Mouse (Mus musculus): ENCODE measurements at regions not wholly inside any gene's neighbourhood (a gene's known extent, or its start where the extent isn't known, plus 50 kb on each side); places are given as distances from the start of the nearest gene placed in this dataset.
A peak's percentile ranks its signal among the peaks of the same experiment; 100 is the strongest.

DNA sequence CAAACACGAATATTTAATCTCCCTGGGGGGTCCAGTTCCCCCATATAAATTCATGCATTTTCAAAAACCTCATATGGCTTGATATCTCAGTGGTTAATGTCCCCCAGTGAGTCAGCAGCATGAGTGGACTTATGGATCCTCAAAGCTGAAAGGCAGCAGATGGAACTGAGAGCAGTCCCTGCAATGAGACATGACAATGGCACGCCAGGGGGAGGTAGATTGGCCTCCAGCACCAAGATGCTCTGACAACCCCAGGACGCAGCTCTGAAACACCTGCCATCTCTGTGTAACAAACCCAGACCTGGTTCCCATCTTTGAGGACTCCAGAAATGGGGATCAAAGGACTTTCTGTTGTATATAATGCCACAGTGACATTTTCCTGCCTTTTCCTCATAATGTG lies 210.6 kb upstream of the Lmcd1 start:
- Histone ChIP-seq H3K27ac (replicated peaks) (no peak overlapping the region), H3K27me3 (replicated peaks; ENCODE audit: low read depth, poor library complexity, severe bottlenecking) (no peaks in the 10 kb centered on the region), H3K36me3 (replicated peaks) (no peaks in the 10 kb centered on the region), H3K4me3 (no peak overlapping the region), H3K9me3 (no peaks in the 10 kb centered on the region), H3K4me1 (no peaks in the 10 kb centered on the region)
- WGBS = 75% methylated on average over 3 of the region's 3 CpGs
- no peak for DNase-seq (ENCODE audit: low spot score)

- no peak overlapping the region for H3K4me3 ChIP-seq
- H3K27me3 ChIP-seq (replicated peaks; ENCODE audit: low read depth, poor library complexity, severe bottlenecking) = no peaks in the 10 kb centered on the region
- no peaks in the 10 kb centered on the region for H3K4me1 ChIP-seq
- H3K9me3 ChIP-seq = no peaks in the 10 kb centered on the region
- no peak for DNase-seq (ENCODE audit: low spot score)
- 83% methylated on average over 3 of the region's 3 CpGs for WGBS
- H3K27ac ChIP-seq (replicated peaks) = no peak overlapping the region
- no peaks in the 10 kb centered on the region for H3K36me3 ChIP-seq (replicated peaks)
These were observed 183.0 kb upstream of the Lmcd1 start for GRCm38 (mm10) chr6:112090597-112090996.

DNA sequence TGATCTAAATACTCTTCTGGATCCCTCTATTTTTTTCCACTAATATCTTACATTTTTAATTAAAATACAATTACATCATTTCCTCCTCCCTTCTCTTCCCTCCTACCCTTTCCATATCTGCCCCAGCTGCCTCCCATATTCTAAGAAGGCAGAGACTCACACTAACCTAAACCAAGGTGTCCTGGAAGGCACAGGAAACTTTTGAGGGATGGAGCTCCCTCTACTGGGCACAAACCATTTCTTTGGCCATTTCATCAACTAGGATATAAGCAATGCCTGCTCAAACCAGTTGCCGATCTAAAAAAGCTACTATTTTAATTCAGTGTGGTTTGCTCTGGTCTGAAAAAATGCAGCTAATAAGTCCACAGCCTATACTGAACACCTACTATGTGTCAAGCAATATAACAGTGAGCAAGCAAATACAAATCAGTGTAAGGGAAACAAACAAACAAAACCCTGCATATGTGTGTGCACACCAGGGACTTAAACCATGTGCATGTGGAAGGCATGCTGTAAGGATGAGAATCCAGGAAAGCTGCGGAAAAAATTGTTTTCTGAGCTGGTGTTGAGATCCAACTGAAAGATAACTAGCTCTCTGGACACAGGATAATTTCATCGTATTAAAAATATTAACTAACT lies 182.3 kb upstream of the Lmcd1 start:
- Histone ChIP-seq H3K4me1 (no peaks in the 10 kb centered on the region), H3K9me3 (no peaks in the 10 kb centered on the region), H3K27ac (replicated peaks) (no peak overlapping the region), H3K36me3 (replicated peaks) (no peaks in the 10 kb centered on the region), H3K27me3 (replicated peaks; ENCODE audit: low read depth, poor library complexity, severe bottlenecking) (no peaks in the 10 kb centered on the region), H3K4me3 (no peak overlapping the region)
- peak; percentile 54 for DNase-seq (ENCODE audit: low spot score)
- WGBS = 55% methylated on average over 3 of the region's 3 CpGs

DNA sequence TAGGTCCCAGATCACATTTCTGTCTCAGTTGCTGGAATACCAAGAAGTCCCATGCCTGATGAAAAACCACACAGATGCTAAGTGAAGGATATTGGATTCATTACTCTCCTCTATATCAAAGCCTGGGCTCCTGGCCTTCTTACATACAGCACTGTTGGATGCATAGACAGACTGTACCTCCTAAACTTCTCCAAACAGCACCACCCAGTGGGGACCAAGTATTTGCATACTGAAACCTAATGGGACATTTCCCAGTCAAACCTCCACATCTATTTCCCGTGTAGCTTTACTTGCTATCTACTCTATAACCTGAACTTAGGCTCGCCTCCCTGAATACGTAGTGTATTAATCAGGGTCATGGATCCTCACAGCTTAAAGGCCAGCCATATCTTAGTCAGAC lies 180.3 kb upstream of the Lmcd1 start:
- DNase-seq (ENCODE audit: low spot score) = peak; percentile 10
- Histone ChIP-seq H3K36me3 (replicated peaks) (no peaks in the 10 kb centered on the region), H3K27me3 (replicated peaks; ENCODE audit: low read depth, poor library complexity, severe bottlenecking) (no peaks in the 10 kb centered on the region), H3K27ac (replicated peaks) (no peak overlapping the region), H3K9me3 (no peaks in the 10 kb centered on the region), H3K4me3 (no peak overlapping the region), H3K4me1 (no peaks in the 10 kb centered on the region)
- WGBS = 85% methylated on average over 3 of the region's 3 CpGs

GRCm38 (mm10) chr6:112097699-112098098 lies 175.9 kb upstream of the Lmcd1 start:
- H3K27me3 ChIP-seq (replicated peaks; ENCODE audit: low read depth, poor library complexity, severe bottlenecking) = no peaks in the 10 kb centered on the region
- no peaks in the 10 kb centered on the region for H3K4me1 ChIP-seq
- WGBS = 83% methylated on average over 3 of the region's 3 CpGs
- H3K9me3 ChIP-seq = no peaks in the 10 kb centered on the region
- H3K27ac ChIP-seq (replicated peaks) = no peak overlapping the region
- no peaks in the 10 kb centered on the region for H3K36me3 ChIP-seq (replicated peaks)
- no peak overlapping the region for H3K4me3 ChIP-seq
- no peak for DNase-seq (ENCODE audit: low spot score)

DNA sequence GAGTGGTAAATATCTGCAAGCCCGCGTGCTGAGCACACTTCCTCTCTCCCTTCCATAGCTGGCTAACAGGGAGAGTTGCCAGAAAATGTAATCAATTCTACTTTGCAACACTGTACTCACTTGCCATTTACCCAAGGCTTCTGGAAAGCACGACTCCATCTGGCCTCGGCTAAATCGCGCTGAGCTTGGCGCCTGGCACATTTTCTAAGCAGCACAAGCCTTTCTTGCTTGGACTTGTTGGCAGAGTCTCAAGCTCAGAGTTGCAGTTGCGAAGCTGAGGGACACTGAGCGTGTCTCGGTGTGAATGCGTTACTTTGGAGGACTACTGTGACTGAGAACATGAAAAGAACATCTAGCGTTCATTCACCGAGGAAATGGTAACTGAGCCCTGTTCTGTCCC lies 164.9 kb upstream of the Lmcd1 start:
- Histone ChIP-seq H3K9me3 (no peaks in the 10 kb centered on the region), H3K36me3 (replicated peaks) (no peaks in the 10 kb centered on the region), H3K4me3 (no peak overlapping the region), H3K27ac (replicated peaks) (no peak overlapping the region), H3K27me3 (replicated peaks; ENCODE audit: low read depth, poor library complexity, severe bottlenecking) (no peaks in the 10 kb centered on the region), H3K4me1 (no peaks in the 10 kb centered on the region)
- 93% methylated on average over 13 of the region's 13 CpGs for WGBS
- DNase-seq (ENCODE audit: low spot score) = no peak

DNA sequence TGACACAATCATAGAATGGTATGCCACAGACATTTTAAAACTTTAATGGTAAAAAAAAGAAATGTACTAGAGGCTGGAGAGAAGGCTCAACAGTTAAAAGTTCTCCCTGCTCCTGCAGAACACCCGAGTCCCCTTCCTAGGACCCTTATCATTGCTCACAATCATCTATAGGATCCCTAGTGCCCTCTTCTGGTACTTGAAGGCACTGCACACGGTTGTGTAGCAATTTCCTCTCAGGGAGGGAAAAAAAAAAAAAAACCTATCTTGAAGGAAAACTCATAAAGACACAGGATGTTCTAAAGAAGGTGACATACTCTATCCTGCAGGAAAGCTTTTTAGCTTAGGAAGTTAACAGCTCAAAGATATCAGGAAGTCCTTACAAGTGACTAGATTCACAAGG lies 154.4 kb upstream of the Lmcd1 start:
- no peak overlapping the region for H3K4me3 ChIP-seq
- WGBS = 45% methylated on average over 2 of the region's 2 CpGs
- no peaks in the 10 kb centered on the region for H3K27me3 ChIP-seq (replicated peaks; ENCODE audit: low read depth, poor library complexity, severe bottlenecking)
- no peaks in the 10 kb centered on the region for H3K9me3 ChIP-seq
- DNase-seq (ENCODE audit: low spot score) = peak; percentile 9
- H3K4me1 ChIP-seq = no peaks in the 10 kb centered on the region
- no peaks in the 10 kb centered on the region for H3K36me3 ChIP-seq (replicated peaks)
- no peak overlapping the region for H3K27ac ChIP-seq (replicated peaks)

DNA sequence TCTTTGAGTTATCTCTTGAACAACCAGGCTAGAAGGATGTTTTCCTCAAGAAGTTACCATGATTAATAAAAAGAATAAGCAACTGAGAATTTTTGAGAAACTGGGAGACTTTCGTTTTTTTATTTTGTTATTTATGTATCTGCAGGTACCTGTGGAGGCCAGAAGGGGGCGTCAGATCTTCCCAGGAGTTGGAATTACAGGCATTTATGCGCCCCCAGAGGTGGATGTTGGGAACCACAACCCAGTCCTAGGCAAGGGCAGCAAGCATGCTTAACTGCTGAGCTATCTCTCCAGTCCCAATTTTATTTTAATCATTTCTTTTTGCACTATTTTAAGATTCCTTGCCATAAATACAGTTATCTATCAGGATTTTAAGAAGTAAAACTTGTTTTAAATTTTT lies 140.0 kb upstream of the Lmcd1 start:
- peak; percentile 56 for DNase-seq (ENCODE audit: low spot score)
- H3K9me3 ChIP-seq = no peaks in the 10 kb centered on the region
- WGBS = 21% methylated on average over 3 of the region's 3 CpGs
- H3K4me3 ChIP-seq = no peak overlapping the region
- no peaks in the 10 kb centered on the region for H3K36me3 ChIP-seq (replicated peaks)
- no peak overlapping the region for H3K27ac ChIP-seq (replicated peaks)
- no peaks in the 10 kb centered on the region for H3K27me3 ChIP-seq (replicated peaks; ENCODE audit: low read depth, poor library complexity, severe bottlenecking)
- H3K4me1 ChIP-seq = no peaks in the 10 kb centered on the region

DNA sequence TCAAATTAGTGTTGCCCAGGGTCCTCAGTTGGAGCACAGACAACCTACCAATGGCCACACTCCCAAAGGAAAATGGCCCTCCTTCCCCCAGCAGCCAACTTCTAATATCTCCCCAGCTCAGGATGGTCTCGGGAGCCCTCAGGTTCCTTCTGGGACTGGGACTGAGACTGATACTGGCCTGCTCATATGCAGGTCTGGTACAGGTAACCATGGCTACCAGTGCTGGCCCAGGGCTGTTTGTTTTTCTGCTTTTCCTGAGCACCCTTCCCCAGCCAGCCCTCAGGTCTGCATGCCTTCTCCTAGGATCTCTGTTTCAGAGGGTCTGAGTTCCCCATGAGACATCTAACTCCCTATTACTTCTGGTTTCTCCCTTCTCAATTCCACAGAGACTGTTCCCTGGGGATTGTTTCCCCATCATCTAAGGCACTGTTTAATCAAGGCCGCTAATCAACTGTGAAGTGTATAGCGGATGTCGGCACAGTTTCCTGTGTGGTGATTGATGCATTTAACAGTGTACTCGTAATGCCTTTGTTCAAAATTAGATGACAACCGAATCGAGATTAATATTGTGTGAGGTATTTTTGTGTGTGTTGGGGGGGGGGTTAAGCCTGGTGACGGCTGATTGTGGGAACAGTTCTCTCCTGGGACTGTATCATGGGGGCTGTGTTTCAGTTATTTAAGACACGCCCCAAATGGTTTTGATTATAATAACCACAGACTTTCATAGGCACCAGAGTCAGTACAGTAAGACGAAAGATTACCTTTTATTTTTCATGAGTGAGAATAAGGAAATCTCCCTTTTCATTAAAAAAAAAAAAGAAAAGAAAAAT lies 120.8 kb upstream of the Lmcd1 start:
- no peaks in the 10 kb centered on the region for H3K27me3 ChIP-seq (replicated peaks; ENCODE audit: low read depth, poor library complexity, severe bottlenecking)
- H3K4me3 ChIP-seq = no peak overlapping the region
- H3K9me3 ChIP-seq = no peaks in the 10 kb centered on the region
- no peaks in the 10 kb centered on the region for H3K4me1 ChIP-seq
- H3K36me3 ChIP-seq (replicated peaks) = no peaks in the 10 kb centered on the region
- no peak overlapping the region for H3K27ac ChIP-seq (replicated peaks)
- WGBS = 77% methylated on average over 10 of the region's 10 CpGs
- DNase-seq (ENCODE audit: low spot score) = no peak

GRCm38 (mm10) chr6:112167487-112167886 lies 106.1 kb upstream of the Lmcd1 start:
- Histone ChIP-seq H3K36me3 (replicated peaks) (no peaks in the 10 kb centered on the region), H3K4me1 (no peaks in the 10 kb centered on the region), H3K4me3 (no peak overlapping the region), H3K9me3 (no peaks in the 10 kb centered on the region), H3K27ac (replicated peaks) (no peak overlapping the region), H3K27me3 (replicated peaks; ENCODE audit: low read depth, poor library complexity, severe bottlenecking) (no peaks in the 10 kb centered on the region)
- DNase-seq (ENCODE audit: low spot score) = no peak
- WGBS = 91% methylated on average over 3 of the region's 3 CpGs

- Histone ChIP-seq H3K36me3 (replicated peaks) (no peaks in the 10 kb centered on the region), H3K27me3 (replicated peaks; ENCODE audit: low read depth, poor library complexity, severe bottlenecking) (no peaks in the 10 kb centered on the region), H3K9me3 (no peaks in the 10 kb centered on the region), H3K27ac (replicated peaks) (no peak overlapping the region), H3K4me1 (0 out of 2 replicates have a peak, but pooled peaks cover 3% of the 10 kb centered on the region), H3K4me3 (no peak overlapping the region)
- no peak for DNase-seq (ENCODE audit: low spot score)
- 41% methylated on average over 2 of the region's 2 CpGs for WGBS
These were observed 97.2 kb upstream of the Lmcd1 start for GRCm38 (mm10) chr6:112176344-112176743.

- H3K27me3 ChIP-seq (replicated peaks; ENCODE audit: low read depth, poor library complexity, severe bottlenecking) = no peaks in the 10 kb centered on the region
- H3K4me1 ChIP-seq = no peaks in the 10 kb centered on the region
- no peak overlapping the region for H3K4me3 ChIP-seq
- DNase-seq (ENCODE audit: low spot score) = no peak
- WGBS = 94% methylated on average over 2 of the region's 2 CpGs
- H3K9me3 ChIP-seq = no peaks in the 10 kb centered on the region
- H3K27ac ChIP-seq (replicated peaks) = no peak overlapping the region
- H3K36me3 ChIP-seq (replicated peaks) = no peaks in the 10 kb centered on the region
These were observed 85.9 kb upstream of the Lmcd1 start for GRCm38 (mm10) chr6:112187636-112188035.

- Histone ChIP-seq H3K27me3 (replicated peaks; ENCODE audit: low read depth, poor library complexity, severe bottlenecking) (no peaks in the 10 kb centered on the region), H3K4me1 (no peaks in the 10 kb centered on the region), H3K4me3 (no peak overlapping the region), H3K9me3 (no peaks in the 10 kb centered on the region), H3K27ac (replicated peaks) (no peak overlapping the region), H3K36me3 (replicated peaks) (no peaks in the 10 kb centered on the region)
- DNase-seq (ENCODE audit: low spot score) = peak; percentile 78
- WGBS = 49% methylated on average over 6 of the region's 6 CpGs
These were observed 82.5 kb upstream of the Lmcd1 start for GRCm38 (mm10) chr6:112191032-112191431.

Data from embryonic facial prominence, embryonic 10.5 days (tissue).